Mouse (Mus musculus): Measurements from ENCODE around the gene Hsp90b1.
"Not testable (repeated sequence)": the region's sequence is repeated elsewhere in the genome, so short reads cannot be mapped to it uniquely, and the experiment has no call there.

DNA sequence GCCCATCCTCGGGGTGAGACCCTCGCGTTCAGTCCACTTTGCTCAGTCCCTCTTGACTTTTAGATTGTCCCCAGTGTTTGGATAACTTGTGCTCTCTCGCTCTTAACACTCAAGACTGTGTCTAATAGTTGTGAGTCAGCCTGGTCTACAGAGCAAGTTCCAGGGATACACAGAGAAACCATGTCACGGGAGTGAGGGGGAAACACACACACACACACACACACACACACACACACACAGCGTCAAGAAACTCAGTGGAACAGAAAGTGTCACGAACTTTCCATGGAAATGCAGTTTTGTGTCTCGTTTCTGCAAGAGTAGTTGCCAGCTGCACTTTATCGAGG, 19.3 kb downstream of the Hsp90b1 start:
- TF ChIP-seq CTCF (IDR thresholded peaks at IDR 0.05; ENCODE audit: extremely low read depth, insufficient read depth, insufficient read length, insufficient replicate concordance); POLR2A (IDR thresholded peaks at IDR 0.05; ENCODE audit: low read depth, low read length): not testable (repeated sequence)
